Mouse (Mus musculus): ENCODE measurements around the gene Snx11.

- TF ChIP-seq CTCF (IDR thresholded peaks at IDR 0.05; ENCODE audit: low read depth) (no peak), EP300 (IDR thresholded peaks at IDR 0.05; ENCODE audit: low read depth) (no peak)
These were observed 9.1 kb downstream of the Snx11 start for GRCm38 (mm10) chr11:96768240-96768639.
